Mouse (Mus musculus) neural tube, embryonic 15.5 days (tissue): ENCODE results near the gene Rgl2. TPM values are rescaled to one million over a fixed set of nuclear protein-coding genes. Genes with fewer than 3 reads are reported as not detected.

Experiments
- ATAC-seq: fragments of 200-750 bp; cut with Nextera tagmentation; 2 replicates; pipeline ENCODE4 v1.8.0; 2017; ENCODE audit warnings: mild to moderate bottlenecking, moderate TSS enrichment, moderate library complexity; ENCODE audit not compliant: low FRiP score
- H3K27ac ChIP-seq: fragments of 300-500 bp; sonication (generic); replicated peaks from 2 replicates; pipeline ENCODE4 v1.5.1; 2015; ENCODE audit warnings: mild to moderate bottlenecking, inconsistent platforms
- H3K27me3 ChIP-seq: fragments of 300-500 bp; sonication (generic); replicated peaks from 2 replicates; pipeline ENCODE4 v1.6.1; 2015; ENCODE audit warnings: inconsistent platforms
- H3K36me3 ChIP-seq: fragments of 300-500 bp; sonication (generic); 2 replicates; pipeline ENCODE4 v1.6.1; 2015; ENCODE audit warnings: inconsistent platforms
- H3K4me1 ChIP-seq: fragments of 300-500 bp; sonication (generic); 2 replicates; pipeline ENCODE4 v1.6.1; 2015; ENCODE audit warnings: inconsistent platforms
- H3K4me2 ChIP-seq: fragments of 300-500 bp; sonication (generic); 2 replicates; pipeline ENCODE4 v1.6.1; 2015; ENCODE audit warnings: inconsistent platforms, mild to moderate bottlenecking, moderate library complexity
- H3K4me3 ChIP-seq: fragments of 300-500 bp; sonication (generic); replicated peaks from 2 replicates; pipeline ENCODE4 v1.5.1; 2015; ENCODE audit warnings: mild to moderate bottlenecking, inconsistent platforms
- H3K9ac ChIP-seq: fragments of 300-500 bp; sonication (generic); replicated peaks from 2 replicates; pipeline ENCODE4 v1.6.1; 2015; ENCODE audit warnings: mild to moderate bottlenecking, inconsistent platforms
- H3K9me3 ChIP-seq: fragments of 300-500 bp; sonication (generic); replicated peaks from 2 replicates; pipeline ENCODE4 v1.6.1; 2016; ENCODE audit warnings: inconsistent platforms
- WGBS: fragments of 180-500 bp; shearing (Covaris S2); methylation state at CpG from one replicate; pipeline ENCODE4 v1.1.7; 2015; ENCODE audit warnings: mixed read lengths; 5-methylcytosine and 5-hydroxymethylcytosine counted together
- polyA plus RNA-seq: library from polyadenylated mRNA; unstranded; fragments of >200 nt; fragmentation: Nextera tagmentation; extraction: Ambion mirVana; gene quantifications from 2 replicates; pipeline ENCODE4 v1.2.1, GENCODE M21; 2015

Rgl2 gene
- polyA plus RNA-seq, 1 experiment from 2014 or later, result 58.8 TPM

- Histone ChIP-seq H3K4me1 (peaks cover 66% of the 10 kb centered on the region), H3K4me3 (no peak overlapping the region), H3K9me3 (no peaks in the 10 kb centered on the region), H3K9ac (no peak overlapping the region), H3K27ac (no peak overlapping the region), H3K4me2 (0 out of 2 replicates have a peak overlapping the region, but pooled peaks have one; percentile 79), H3K27me3 (no peaks in the 10 kb centered on the region), H3K36me3 (peaks cover 29% of the 10 kb centered on the region)
- WGBS, result 80% methylated on average over 18 of the region's 18 CpGs
- no peak for ATAC-seq
Measured at GRCm38 (mm10) chr17:33917656-33918292, 11.6 kb upstream of the Rgl2 start.

- no peaks in the 10 kb centered on the region for H3K9me3 ChIP-seq
- no peak overlapping the region for H3K27ac ChIP-seq
- ATAC-seq, result no peak
- no peak overlapping the region for H3K9ac ChIP-seq
- peaks cover 23% of the 10 kb centered on the region for H3K36me3 ChIP-seq
- 62% methylated on average over 37 of the region's 37 CpGs for WGBS
- peak overlapping the region; percentile 45 for H3K4me3 ChIP-seq
- peaks cover 64% of the 10 kb centered on the region for H3K4me1 ChIP-seq
- H3K4me2 ChIP-seq, result peak overlapping the region; percentile 70
- H3K27me3 ChIP-seq, result no peaks in the 10 kb centered on the region
Measured at GRCm38 (mm10) chr17:33918293-33919203, 10.8 kb upstream of the Rgl2 start.

DNA sequence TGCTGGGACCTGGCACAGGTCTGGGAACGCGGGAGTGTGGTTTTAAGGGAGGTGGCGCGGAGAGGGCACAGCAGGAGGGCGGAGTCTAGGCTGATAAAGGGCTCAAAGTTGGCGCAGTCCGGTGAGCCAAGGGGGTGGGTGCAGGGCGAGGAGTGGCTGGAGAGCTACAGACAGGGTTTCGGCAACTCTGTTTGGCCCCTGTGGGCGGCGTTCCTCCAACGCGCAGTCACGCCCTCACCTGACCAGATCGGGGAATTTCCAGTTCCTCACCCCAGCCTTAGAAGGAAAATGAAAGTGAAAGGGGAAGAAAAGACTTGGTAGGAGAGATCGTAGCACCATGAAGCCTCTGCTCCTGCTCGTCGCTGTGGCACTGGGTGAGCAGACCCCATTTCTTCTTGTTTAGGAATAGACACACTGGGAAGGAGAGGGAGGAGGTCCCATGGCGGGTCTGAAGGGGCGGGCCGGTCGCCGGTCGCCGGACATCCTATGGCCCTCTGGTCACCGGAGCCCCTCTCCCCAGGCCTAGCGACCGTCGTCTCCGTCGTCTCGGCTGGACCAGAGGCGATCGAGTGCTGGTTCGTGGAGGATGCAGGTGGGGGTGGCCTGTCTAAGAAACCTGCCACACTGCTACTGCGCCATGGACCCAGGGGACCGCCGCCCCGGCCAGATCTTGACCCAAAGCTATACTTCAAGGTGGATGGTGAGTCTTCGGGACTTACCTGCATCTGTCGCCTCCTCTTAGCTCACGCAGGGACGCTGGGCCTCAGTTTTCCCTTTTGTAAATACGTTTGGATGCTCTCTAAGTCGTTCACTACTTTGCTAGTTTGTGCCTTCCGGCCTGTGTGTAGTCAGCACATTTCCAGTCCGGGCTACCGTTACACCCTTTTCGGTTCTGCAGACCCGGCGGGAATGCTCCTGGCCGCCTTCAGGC lies 9.7 kb upstream of the Rgl2 start:
- H3K27me3 ChIP-seq, result no peaks in the 10 kb centered on the region
- H3K9ac ChIP-seq, result peak overlapping the region; percentile 57
- WGBS, result 2% methylated on average over 52 of the region's 52 CpGs
- no peaks in the 10 kb centered on the region for H3K9me3 ChIP-seq
- peaks cover 53% of the 10 kb centered on the region for H3K4me1 ChIP-seq
- ATAC-seq, result no peak
- peak overlapping the region; percentile 70 for H3K4me2 ChIP-seq
- H3K4me3 ChIP-seq, result peak overlapping the region; percentile 45
- H3K27ac ChIP-seq, result peak overlapping the region; percentile 60
- peaks cover 13% of the 10 kb centered on the region; the same call in 1 of the 2 replicates for H3K36me3 ChIP-seq

GRCm38 (mm10) chr17:33920282-33921097 lies 8.9 kb upstream of the Rgl2 start:
- 1% methylated on average over 36 of the region's 36 CpGs for WGBS
- peaks cover 11% of the 10 kb centered on the region; the same call in 1 of the 2 replicates for H3K36me3 ChIP-seq
- peak overlapping the region; percentile 57 for H3K9ac ChIP-seq
- no peaks in the 10 kb centered on the region for H3K27me3 ChIP-seq
- peak overlapping the region; percentile 70 for H3K4me2 ChIP-seq
- peaks cover 46% of the 10 kb centered on the region for H3K4me1 ChIP-seq
- H3K27ac ChIP-seq, result peak overlapping the region; percentile 60
- H3K9me3 ChIP-seq, result no peaks in the 10 kb centered on the region
- ATAC-seq, result peak; percentile 11; the same call in 1 of the 2 replicates
- H3K4me3 ChIP-seq, result peak overlapping the region; percentile 45

GRCm38 (mm10) chr17:33921361-33921760 lies 8.0 kb upstream of the Rgl2 start:
- Histone ChIP-seq H3K27me3 (no peaks in the 10 kb centered on the region), H3K4me3 (no peak overlapping the region), H3K9ac (no peak overlapping the region), H3K4me1 (peaks cover 44% of the 10 kb centered on the region), H3K4me2 (peak overlapping the region; percentile 70; the same call in 1 of the 2 replicates), H3K9me3 (no peaks in the 10 kb centered on the region), H3K27ac (0 out of 2 replicates have a peak overlapping the region, but pooled peaks have one; percentile 60), H3K36me3 (peaks cover 14% of the 10 kb centered on the region; the same call in 1 of the 2 replicates)
- WGBS, result 84% methylated on average over 7 of the region's 7 CpGs
- ATAC-seq, result no peak

DNA sequence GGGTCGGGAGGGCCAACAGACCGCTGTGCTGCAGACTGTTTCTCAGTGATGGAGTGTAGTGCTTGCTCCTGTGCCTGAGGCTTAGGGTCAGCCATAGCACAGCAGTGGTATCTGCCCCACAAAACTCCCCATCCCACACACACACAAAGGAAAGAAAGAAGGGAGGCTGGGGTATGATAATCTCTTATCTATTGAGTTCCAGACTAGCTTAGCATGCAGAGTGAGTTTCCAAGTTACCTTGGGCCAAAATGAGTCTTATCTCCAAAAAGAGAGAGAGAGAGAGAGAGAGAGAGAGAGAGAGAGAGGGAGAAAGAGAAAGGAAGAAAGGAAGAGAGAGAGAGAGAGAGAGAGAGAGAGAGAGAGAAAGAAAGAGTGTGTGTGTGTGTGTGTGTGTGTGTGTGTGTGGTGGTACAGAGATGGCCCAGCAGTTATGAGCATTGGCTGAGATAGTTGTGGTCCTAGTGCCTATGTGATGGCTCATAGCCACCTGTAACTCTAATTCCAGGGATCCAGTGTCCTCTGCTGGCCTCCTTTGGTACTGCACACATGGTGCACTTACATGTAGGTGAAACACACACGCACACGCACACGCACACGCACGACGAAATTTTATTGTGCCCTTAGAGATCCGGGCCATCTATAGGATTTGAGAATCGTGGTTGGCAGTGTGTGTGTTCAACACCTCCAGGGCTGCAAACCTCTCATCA lies 4.6 kb upstream of the Rgl2 start:
- H3K36me3 ChIP-seq, result peaks cover 9% of the 10 kb centered on the region; the same call in 1 of the 2 replicates
- H3K4me1 ChIP-seq, result peaks cover 30% of the 10 kb centered on the region
- H3K4me3 ChIP-seq, result no peak overlapping the region
- no peak overlapping the region for H3K4me2 ChIP-seq
- no peak overlapping the region for H3K9ac ChIP-seq
- 87% methylated on average over 10 of the region's 10 CpGs for WGBS
- H3K27me3 ChIP-seq, result no peaks in the 10 kb centered on the region
- H3K9me3 ChIP-seq, result no peaks in the 10 kb centered on the region
- H3K27ac ChIP-seq, result no peak overlapping the region
- no peak for ATAC-seq

DNA sequence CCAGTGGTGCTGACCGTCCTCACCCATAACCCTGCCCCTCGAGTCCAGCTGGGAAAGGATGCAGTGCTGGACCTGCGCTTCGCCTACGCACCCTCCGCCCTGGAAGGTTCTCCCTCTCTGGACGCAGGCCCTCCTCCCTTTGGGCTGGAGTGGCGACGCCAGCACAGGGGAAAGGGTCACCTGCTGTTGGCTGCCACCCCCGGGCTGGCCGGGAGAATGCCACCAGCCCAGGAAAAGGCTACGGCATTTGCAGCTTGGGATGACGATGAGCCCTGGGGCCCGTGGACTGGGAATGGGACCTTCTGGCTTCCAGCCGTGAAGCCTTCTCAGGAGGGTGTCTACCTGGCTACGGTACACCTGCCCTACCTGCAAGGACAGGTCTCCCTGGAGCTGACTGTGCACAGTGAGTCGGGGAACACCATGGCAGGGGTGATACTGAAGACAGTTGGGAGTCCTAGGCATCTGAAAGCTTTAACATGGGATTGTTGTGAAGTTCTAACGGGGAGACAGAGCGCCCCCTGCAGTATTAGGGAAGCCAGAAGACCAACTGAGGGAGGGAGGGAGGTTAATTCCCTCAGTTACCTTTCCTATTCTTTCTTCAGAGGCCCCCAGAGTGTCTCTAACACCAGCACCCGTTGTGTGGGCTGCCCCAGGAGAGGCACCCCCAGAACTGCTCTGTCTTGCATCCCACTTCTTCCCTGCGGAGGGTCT lies 3.8 kb upstream of the Rgl2 start:
- H3K4me2 ChIP-seq, result no peak overlapping the region
- H3K36me3 ChIP-seq, result peaks cover 9% of the 10 kb centered on the region; the same call in 1 of the 2 replicates
- peaks cover 22% of the 10 kb centered on the region for H3K4me1 ChIP-seq
- H3K4me3 ChIP-seq, result no peak overlapping the region
- no peak for ATAC-seq
- no peak overlapping the region for H3K27ac ChIP-seq
- H3K9ac ChIP-seq, result no peak overlapping the region
- H3K9me3 ChIP-seq, result no peaks in the 10 kb centered on the region
- H3K27me3 ChIP-seq, result no peaks in the 10 kb centered on the region
- 85% methylated on average over 21 of the region's 21 CpGs for WGBS

DNA sequence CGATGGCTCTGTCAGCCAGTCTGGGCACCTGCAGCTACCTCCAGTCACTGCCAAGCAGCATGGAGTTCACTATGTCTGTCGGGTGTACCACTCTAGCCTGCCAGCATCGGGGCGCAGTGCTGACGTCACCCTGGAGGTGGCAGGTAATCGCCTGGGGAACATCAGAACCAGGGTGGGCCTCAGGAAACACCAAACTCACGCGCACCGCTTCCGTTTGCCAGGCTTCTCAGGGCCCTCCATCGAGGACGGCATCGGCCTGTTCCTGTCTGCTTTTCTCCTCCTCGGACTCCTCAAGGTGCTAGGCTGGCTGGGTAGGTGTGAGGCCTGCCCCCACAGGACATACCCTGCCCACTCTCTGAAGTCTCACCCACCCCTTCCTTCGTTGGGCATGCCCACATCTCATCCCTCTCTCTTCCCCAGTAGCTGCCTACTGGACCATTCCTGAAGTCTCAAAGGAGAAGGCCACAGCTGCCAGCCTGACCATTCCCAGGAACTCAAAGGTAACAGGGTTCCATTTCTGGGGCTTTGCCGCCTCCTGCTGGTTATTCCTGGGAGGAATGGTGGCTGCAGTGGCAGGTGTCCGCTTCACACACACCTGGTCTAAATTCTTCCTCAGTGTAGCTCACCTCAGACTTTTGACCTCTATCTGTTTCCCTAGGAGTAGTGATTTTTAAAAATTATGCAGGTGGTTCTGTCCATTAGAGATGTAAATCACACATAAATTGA lies 3.0 kb upstream of the Rgl2 start:
- H3K36me3 ChIP-seq, result peaks cover 9% of the 10 kb centered on the region; the same call in 1 of the 2 replicates
- H3K9me3 ChIP-seq, result no peaks in the 10 kb centered on the region
- no peak overlapping the region for H3K4me3 ChIP-seq
- no peak overlapping the region for H3K9ac ChIP-seq
- no peaks in the 10 kb centered on the region for H3K27me3 ChIP-seq
- 80% methylated on average over 17 of the region's 17 CpGs for WGBS
- no peak overlapping the region for H3K4me2 ChIP-seq
- H3K4me1 ChIP-seq, result peaks cover 24% of the 10 kb centered on the region
- no peak for ATAC-seq
- H3K27ac ChIP-seq, result no peak overlapping the region

DNA sequence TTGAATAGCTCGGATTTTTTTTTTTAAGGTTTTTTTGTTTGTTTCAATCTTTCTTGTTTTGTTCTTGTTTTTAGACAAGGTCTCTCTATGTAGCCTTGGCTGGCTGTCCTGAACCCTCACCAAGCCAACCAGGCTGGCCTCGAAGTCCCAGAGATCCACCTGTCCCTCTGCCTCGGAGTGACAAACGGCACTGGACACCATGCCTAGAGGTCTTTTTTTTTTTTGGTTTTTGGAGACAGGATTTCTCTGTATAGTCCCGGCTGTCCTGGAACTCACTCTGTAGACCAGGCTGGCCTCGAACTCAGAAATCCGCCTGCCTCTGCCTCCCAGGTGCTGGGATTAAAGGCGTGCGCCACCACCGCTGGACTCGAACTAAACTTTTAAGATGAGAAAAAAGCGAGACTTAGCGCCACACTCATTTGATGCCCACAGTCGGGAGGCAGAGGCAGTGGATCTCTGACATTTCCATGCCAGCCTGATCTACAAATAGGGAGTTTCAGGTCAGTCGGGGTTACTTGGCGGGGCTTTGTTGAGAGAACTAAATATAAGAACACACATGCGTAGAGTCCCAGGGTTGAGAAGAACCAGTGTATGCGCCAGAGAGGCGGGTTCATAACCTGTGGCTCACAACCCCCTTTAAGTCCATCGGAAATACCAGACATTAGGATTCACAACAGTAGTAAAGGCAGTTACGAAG lies 944 bp upstream of the Rgl2 start:
- ATAC-seq, result no peak
- peak overlapping the region; percentile 98 for H3K4me2 ChIP-seq
- H3K36me3 ChIP-seq, result peaks cover 14% of the 10 kb centered on the region; the same call in 1 of the 2 replicates
- H3K9ac ChIP-seq, result peak overlapping the region; percentile 90; the same call in 1 of the 2 replicates
- 61% methylated on average over 21 of the region's 21 CpGs for WGBS
- H3K4me3 ChIP-seq, result peak overlapping the region; percentile 80
- H3K9me3 ChIP-seq, result no peaks in the 10 kb centered on the region
- no peaks in the 10 kb centered on the region for H3K27me3 ChIP-seq
- peaks cover 27% of the 10 kb centered on the region for H3K4me1 ChIP-seq
- no peak overlapping the region; the same call in 1 of the 2 replicates for H3K27ac ChIP-seq
